31 mouse cellular contexts compared by ENCODE assay signal in the genomic region with DNA sequence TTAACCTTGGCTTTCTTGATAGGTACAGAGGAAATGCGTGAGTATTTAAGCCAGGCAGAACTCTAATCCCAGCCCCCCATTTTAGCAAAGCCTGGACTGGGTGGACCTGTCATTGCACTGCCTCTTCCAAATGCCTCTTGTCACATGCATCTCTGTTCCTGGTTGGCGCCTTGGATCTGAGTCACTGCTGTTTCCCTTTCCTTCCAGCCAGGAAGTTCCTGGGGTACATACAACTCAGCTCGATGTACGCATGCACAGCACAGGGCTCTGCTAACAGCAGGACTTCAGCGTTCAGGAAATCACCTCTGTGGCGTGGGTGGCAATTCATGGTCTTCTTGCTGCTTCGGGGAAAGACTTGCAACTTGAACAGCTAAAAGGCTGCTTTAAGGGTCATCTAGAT. TPM values are rescaled to one million over a fixed set of nuclear protein-coding genes. Genes with fewer than 3 reads are reported as not detected.
A peak's percentile ranks its signal among the peaks of the same experiment; 100 is the strongest.
DNase-seq lines count a peak whose midpoint lies in the region; ATAC-seq and TF ChIP-seq lines count a peak whose summit lies in the region.
"Had no signal": no experiment of that assay in that cellular context is flagged by ENCODE, and none has a peak within 500 bp of the region (broad histone marks: within the 10 kb centered on the region; RNA-seq: fewer than 3 reads in every experiment).

No protein-coding gene starts in this region.

- no peaks in the 10 kb centered on the region for H3K9me3 ChIP-seq in hindbrain, embryonic 10.5 days
- H3K9me3 ChIP-seq in hindbrain, embryonic 13.5 days, result no peaks in the 10 kb centered on the region
- no peaks in the 10 kb centered on the region for H3K9me3 ChIP-seq in lung, embryonic 14.5 days (ENCODE audit: low read depth, low read length)
- H3K9me3 ChIP-seq: embryonic facial prominence, embryonic 13.5 days; forebrain, embryonic 10.5 days; heart, embryonic 12.5 days; limb, embryonic 10.5 days; limb, embryonic 15.5 days; lung, embryonic 15.5 days; midbrain, embryonic 12.5 days; neural tube, embryonic 12.5 days had no signal

- H3K9ac ChIP-seq in hindbrain, embryonic 13.5 days, result no peak overlapping the region
- no peak overlapping the region for H3K9ac ChIP-seq in lung, embryonic 14.5 days
- H3K9ac ChIP-seq: embryonic facial prominence, embryonic 13.5 days; heart, embryonic 12.5 days; limb, embryonic 15.5 days; liver, embryonic 14.5 days; lung, embryonic 15.5 days; midbrain, embryonic 12.5 days; neural tube, embryonic 12.5 days had no signal

- 78% methylated on average over 7 of the region's 7 CpGs for WGBS in hindbrain, embryonic 10.5 days
- 73% methylated on average over 7 of the region's 7 CpGs for WGBS in hindbrain, embryonic 13.5 days
- 56% methylated on average over 7 of the region's 7 CpGs for WGBS in lung, embryonic 14.5 days

- peaks cover 41% of the 10 kb centered on the region for H3K4me1 ChIP-seq in hindbrain, embryonic 10.5 days (replicated peaks)
- H3K4me1 ChIP-seq in hindbrain, embryonic 13.5 days (replicated peaks), result peaks cover 27% of the 10 kb centered on the region
- H3K4me1 ChIP-seq in lung, embryonic 14.5 days (ENCODE audit: insufficient read depth), result no peaks in the 10 kb centered on the region; the same call in 1 of the 2 replicates

- H3K36me3 ChIP-seq in hindbrain, embryonic 10.5 days, result no peaks in the 10 kb centered on the region
- H3K36me3 ChIP-seq in hindbrain, embryonic 13.5 days, result no peaks in the 10 kb centered on the region
- H3K36me3 ChIP-seq in lung, embryonic 14.5 days (ENCODE audit: insufficient read depth), result no peaks in the 10 kb centered on the region
- H3K36me3 ChIP-seq: embryonic facial prominence, embryonic 13.5 days; forebrain, embryonic 10.5 days; heart, embryonic 12.5 days; limb, embryonic 10.5 days; limb, embryonic 15.5 days; lung, embryonic 15.5 days; midbrain, embryonic 12.5 days; neural tube, embryonic 12.5 days had no signal

- ATAC-seq in cerebellum, adult (ENCODE audit: insufficient number of reproducible peaks, low FRiP score, low TSS enrichment), result no peak
- ATAC-seq in hindbrain, embryonic 13.5 days (ENCODE audit: low FRiP score), result no peak
- ATAC-seq in lung, embryonic 14.5 days (ENCODE audit: insufficient read depth), result no peak
- ATAC-seq: intestine, postnatal 0 days had no signal

- no peak overlapping the region for H3K4me3 ChIP-seq in hindbrain, embryonic 10.5 days
- no peak overlapping the region for H3K4me3 ChIP-seq in hindbrain, embryonic 13.5 days
- no peak overlapping the region for H3K4me3 ChIP-seq in lung, embryonic 14.5 days (ENCODE audit: low read depth, low read length)
- H3K4me3 ChIP-seq: embryonic facial prominence, embryonic 13.5 days; forebrain, embryonic 10.5 days; heart, adult 2 months; heart, embryonic 12.5 days; limb, embryonic 10.5 days; limb, embryonic 15.5 days; lung, embryonic 15.5 days; midbrain, embryonic 12.5 days; myocyte; neural tube, embryonic 12.5 days had no signal

- peak overlapping the region; percentile 50; the same call in 1 of the 2 replicates for H3K27ac ChIP-seq in hindbrain, embryonic 10.5 days
- H3K27ac ChIP-seq in hindbrain, embryonic 13.5 days, result no peak overlapping the region
- no peak overlapping the region for H3K27ac ChIP-seq in lung, embryonic 14.5 days (ENCODE audit: low read depth)
- H3K27ac ChIP-seq: embryonic facial prominence, embryonic 13.5 days; forebrain, embryonic 10.5 days; heart, adult 2 months; limb, embryonic 10.5 days; limb, embryonic 15.5 days; liver, embryonic 14.5 days; lung, embryonic 15.5 days; midbrain, embryonic 12.5 days; neural tube, embryonic 12.5 days had no signal

- peak; percentile 23 for DNase-seq in cerebellum, adult 11-12 months
- no peak for DNase-seq in hindbrain, embryonic 10.5 days (ENCODE audit: low spot score)
- peak; percentile 3 for DNase-seq in lung, embryonic 14.5 days
- no peak for DNase-seq in lung, postnatal 36 days
- peak; percentile 59 to 69 for DNase-seq in cerebellum, postnatal 10 days
- no peak for DNase-seq in left cerebral cortex, adult 8-10 months (ENCODE audit: low spot score in 2 of 2)
- DNase-seq: adrenal gland, adult 8-10 months; embryo, embryonic 11 days; heart, adult 2 months; kidney, adult 9 months; kidney, postnatal 25 days; spleen, adult 18-20 months; thymus, adult 18-20 months; thymus, postnatal 25 days had no signal

- H3K4me2 ChIP-seq in hindbrain, embryonic 13.5 days, result no peak overlapping the region
- H3K4me2 ChIP-seq in lung, embryonic 14.5 days, result no peak overlapping the region
- H3K4me2 ChIP-seq: embryonic facial prominence, embryonic 13.5 days; heart, embryonic 12.5 days; limb, embryonic 15.5 days; lung, embryonic 15.5 days; midbrain, embryonic 12.5 days; neural tube, embryonic 12.5 days had no signal

- no peak for TF ChIP-seq CTCF in lung, embryonic 14.5 days (IDR thresholded peaks at IDR 0.05; ENCODE audit: low read depth)

- peaks cover 69% of the 10 kb centered on the region for H3K27me3 ChIP-seq in hindbrain, embryonic 10.5 days (ENCODE audit: insufficient read depth, poor library complexity, severe bottlenecking)
- H3K27me3 ChIP-seq in hindbrain, embryonic 13.5 days, result peaks cover 58% of the 10 kb centered on the region
- H3K27me3 ChIP-seq in lung, embryonic 14.5 days (ENCODE audit: insufficient read depth, low read length), result no peaks in the 10 kb centered on the region
- H3K27me3 ChIP-seq: CH12.LX had no signal

RNA-seq across cellular contexts. Expression of gene Pax6, which starts 59.9 kb away (rescaled TPM):
- 24.7 and 27.0 TPM in 2 replicates for polyA plus RNA-seq in hindbrain, embryonic 10.5 days (2016; fragmentation: Nextera tagmentation; extraction: Ambion mirVana)
- polyA plus RNA-seq in hindbrain, embryonic 13.5 days (2015; fragmentation: Nextera tagmentation; extraction: Ambion mirVana), result 26.4 and 29.8 TPM in 2 replicates
- 0.08 TPM in 1 of 2 replicates, not detected in the other for polyA plus RNA-seq in lung, embryonic 14.5 days (2014; fragmentation: Nextera tagmentation; extraction: Ambion mirVana)
- total RNA-seq in left cerebral cortex, adult 8-10 months (2022), result 10 to 100 TPM in 3 of 4 experiments, 1 to 10 TPM in 1; 9.3 to 12.0 (median 11.3) TPM
- total RNA-seq: adrenal gland, adult 8-10 months; gastrocnemius, adult 8-10 months; gastrocnemius, postnatal 4 days; heart, adult 2 months; megakaryocyte progenitor cell, adult 5-6 weeks had no signal
- polyA plus RNA-seq: heart, adult 2 months; lung, embryonic 15.5 days had no signal

Comparison
In these comparisons a context has a peak if more than half of its experiments do, and no peak if none do; other contexts are left out.
1. DNase-seq: peak in cerebellum, adult 11-12 months (single experiment), lung, embryonic 14.5 days (single experiment) and cerebellum, postnatal 10 days (2 of 2); none in hindbrain, embryonic 10.5 days (single experiment), lung, postnatal 36 days (single experiment) and left cerebral cortex, adult 8-10 months (0 of 2).
2. RNA of gene Pax6, which starts 59.9 kb away (polyA plus RNA-seq): 26.4 to 29.8 TPM in hindbrain, embryonic 13.5 days and 24.7 to 27.0 TPM in hindbrain, embryonic 10.5 days; 0.08 TPM in lung, embryonic 14.5 days; every median in the first group is over 10 times any median in the second.